Mouse (Mus musculus) kidney, postnatal 0 days (tissue): ENCODE data around the gene Adm. TPM values are rescaled to one million over a fixed set of nuclear protein-coding genes. Genes with fewer than 3 reads are reported as not detected.

ENCODE experiments used
- ATAC-seq: fragments of 200-750 bp; cut with Nextera tagmentation; replicated peaks from 2 replicates; pipeline ENCODE4 v1.8.0; 2017; ENCODE audit warnings: low read depth, moderate number of reproducible peaks, moderate TSS enrichment, moderate library complexity; ENCODE audit not compliant: low FRiP score
- DNase-seq: peaks from one replicate; pipeline ENCODE4 v3.0.0-alpha.2; 2016; ENCODE audit warnings: low spot score
- H3K27ac ChIP-seq: fragments of 300-500 bp; sonication (generic); 2 replicates; pipeline ENCODE4 v1.5.1; 2014; ENCODE audit warnings: mild to moderate bottlenecking
- H3K27me3 ChIP-seq: fragments of 300-500 bp; sonication (generic); 2 replicates; pipeline ENCODE4 v1.6.1; 2014; ENCODE audit warnings: low read length, mixed read lengths; ENCODE audit not compliant: insufficient read depth
- H3K36me3 ChIP-seq: fragments of 300-500 bp; sonication (generic); 2 replicates; pipeline ENCODE4 v1.6.1; 2014; ENCODE audit warnings: low read length, mixed read lengths; ENCODE audit not compliant: insufficient read depth
- H3K4me1 ChIP-seq: fragments of 300-500 bp; sonication (generic); replicated peaks from 2 replicates; pipeline ENCODE4 v1.6.1; 2014; ENCODE audit warnings: antibody characterized with exemption, low read length, mixed read lengths; ENCODE audit not compliant: insufficient read depth
- H3K4me2 ChIP-seq: fragments of 300-500 bp; sonication (generic); 2 replicates; pipeline ENCODE4 v1.6.1; 2014; ENCODE audit warnings: mild to moderate bottlenecking, low read length, moderate library complexity, mixed read lengths
- H3K4me3 ChIP-seq: fragments of 300-500 bp; sonication (generic); replicated peaks from 2 replicates; pipeline ENCODE4 v1.5.1; 2014; ENCODE audit warnings: low read depth, low read length
- H3K9ac ChIP-seq: fragments of 300-500 bp; sonication (generic); 2 replicates; pipeline ENCODE4 v1.6.1; 2014; ENCODE audit warnings: low read depth, low read length
- H3K9me3 ChIP-seq: fragments of 300-500 bp; sonication (generic); replicated peaks from 2 replicates; pipeline ENCODE4 v1.6.1; 2016; ENCODE audit warnings: low read length, inconsistent platforms, mixed read lengths
- CTCF ChIP-seq: IDR thresholded peaks from 2 replicates; pipeline ENCODE4 v1.5.1; 2016; ENCODE audit warnings: antibody characterized with exemption, low read depth, mild to moderate bottlenecking, moderate library complexity
- WGBS: fragments of 180-500 bp; shearing (Covaris S2); extraction: QIAGEN DNeasy Blood & Tissue Kit; methylation state at CpG from one replicate; pipeline ENCODE4 v1.1.7; 2014; 5-methylcytosine and 5-hydroxymethylcytosine counted together
- polyA plus RNA-seq: library from polyadenylated mRNA; unstranded; fragments of >200 nt; fragmentation: Nextera tagmentation; extraction: Ambion mirVana; gene quantifications from 2 replicates; pipeline ENCODE4 v1.2.1, GENCODE M21; 2015

The Adm gene
- polyA plus RNA-seq, 1 experiment from 2014 or later: 9.9 TPM

DNA sequence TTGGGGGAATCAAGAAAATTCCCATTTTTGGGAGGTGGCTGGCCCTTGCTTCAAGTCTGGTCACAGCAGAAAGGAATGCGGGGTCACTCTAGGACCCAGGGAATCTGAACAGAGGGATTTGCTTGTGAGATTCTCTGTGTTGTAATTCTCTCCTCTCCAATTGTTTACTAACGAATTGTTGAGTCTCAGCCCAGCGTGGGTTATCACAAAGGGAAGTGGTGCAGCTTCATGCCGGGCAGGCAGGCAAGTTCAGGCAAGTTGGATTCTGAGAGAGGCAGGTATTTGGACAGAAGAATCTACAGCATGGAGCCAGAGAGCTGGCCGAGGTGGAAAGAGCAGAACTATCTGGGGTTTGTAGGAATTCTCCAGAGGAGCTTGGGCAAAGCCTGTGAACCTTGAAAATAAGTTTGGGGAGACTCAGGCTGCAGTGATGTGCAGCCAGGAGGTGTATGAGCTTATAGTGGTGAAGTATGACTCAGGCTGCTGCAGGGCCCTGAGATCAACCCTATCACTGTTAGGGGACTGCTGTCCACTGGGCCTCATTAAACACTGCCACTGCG lies 43.7 kb downstream of the Adm start:
- Histone ChIP-seq H3K4me3 (no peak overlapping the region), H3K9ac (no peak overlapping the region), H3K9me3 (no peaks in the 10 kb centered on the region), H3K36me3 (no peaks in the 10 kb centered on the region), H3K27ac (no peak overlapping the region), H3K4me1 (no peaks in the 10 kb centered on the region), H3K4me2 (no peak overlapping the region), H3K27me3 (no peaks in the 10 kb centered on the region)
- no peak for ATAC-seq
- no peak for TF ChIP-seq CTCF
- 73% methylated on average over 6 of the region's 6 CpGs for WGBS
- DNase-seq: no peak

Other genes starting within 250 kb of the Adm start
- 26.9 and 27.5 TPM in 2 replicates for gene Sbf2, start 12.7 kb upstream of the Adm start, polyA plus RNA-seq
- gene Ampd3, start 140.5 kb downstream of the Adm start, polyA plus RNA-seq: 12.7 and 16.3 TPM in 2 replicates
- gene Rnf141, start 216.8 kb downstream of the Adm start, polyA plus RNA-seq: 17.7 and 20.1 TPM in 2 replicates
- gene Lyve1, start 235.6 kb downstream of the Adm start, polyA plus RNA-seq: 3.9 and 4.3 TPM in 2 replicates